Mouse (Mus musculus) kidney, embryonic 14.5 days (tissue): ENCODE measurements around the gene Pdcd6. TPM values are rescaled to one million over a fixed set of nuclear protein-coding genes. Genes with fewer than 3 reads are reported as not detected.
A peak's percentile ranks its signal among the peaks of the same experiment; 100 is the strongest.

Experiments
- ATAC-seq: fragments of 200-750 bp; cut with Nextera tagmentation; 2 replicates; pipeline ENCODE4 v1.8.0; 2017; ENCODE audit warnings: moderate number of reproducible peaks, mild to moderate bottlenecking, moderate TSS enrichment, moderate library complexity; ENCODE audit not compliant: low FRiP score, low TSS enrichment
- H3K27ac ChIP-seq: fragments of 300-500 bp; sonication (generic); 2 replicates; pipeline ENCODE4 v1.5.1; 2014; ENCODE audit warnings: low read depth, mild to moderate bottlenecking, low read length, moderate library complexity, mixed read lengths
- H3K27me3 ChIP-seq: fragments of 300-500 bp; sonication (generic); 2 replicates; pipeline ENCODE4 v1.6.1; 2014; ENCODE audit warnings: mild to moderate bottlenecking, low read length; ENCODE audit not compliant: control insufficient read depth, insufficient read depth
- H3K36me3 ChIP-seq: fragments of 300-500 bp; sonication (generic); 2 replicates; pipeline ENCODE4 v1.6.1; 2014; ENCODE audit warnings: low read length, mixed read lengths; ENCODE audit not compliant: control insufficient read depth, insufficient read depth
- H3K4me1 ChIP-seq: fragments of 300-500 bp; sonication (generic); 2 replicates; pipeline ENCODE4 v1.6.1; 2014; ENCODE audit warnings: low read length, mixed read lengths; ENCODE audit not compliant: control insufficient read depth, insufficient read depth
- H3K4me2 ChIP-seq: fragments of 300-500 bp; sonication (generic); replicated peaks from 2 replicates; pipeline ENCODE4 v1.6.1; 2014; ENCODE audit warnings: low read depth, mild to moderate bottlenecking, low read length
- H3K4me3 ChIP-seq: fragments of 300-500 bp; sonication (generic); 2 replicates; pipeline ENCODE4 v1.5.1; 2014; ENCODE audit warnings: mild to moderate bottlenecking, low read length
- H3K9ac ChIP-seq: fragments of 300-500 bp; sonication (generic); 2 replicates; pipeline ENCODE4 v1.6.1; 2014; ENCODE audit warnings: low read depth, mild to moderate bottlenecking, low read length, moderate library complexity
- H3K9me3 ChIP-seq: fragments of 300-500 bp; sonication (generic); 2 replicates; pipeline ENCODE4 v1.6.1; 2016; ENCODE audit warnings: low read length; ENCODE audit not compliant: control insufficient read depth
- WGBS: fragments of 180-500 bp; shearing (Covaris S2); extraction: QIAGEN DNeasy Blood & Tissue Kit; methylation state at CpG from one replicate; pipeline ENCODE4 v1.1.7; 2014; 5-methylcytosine and 5-hydroxymethylcytosine counted together
- polyA plus RNA-seq: library from polyadenylated mRNA; unstranded; fragments of >200 nt; fragmentation: Nextera tagmentation; extraction: Ambion mirVana; gene quantifications from 2 replicates; pipeline ENCODE4 v1.2.1, GENCODE M21; 2014

The Pdcd6 gene
- 163 and 185 TPM in 2 replicates for polyA plus RNA-seq

- peak within 1 kb of the TSS; percentile 84 for H3K9ac ChIP-seq
- peak within 1 kb of the TSS; percentile 59 for H3K4me2 ChIP-seq
- H3K27ac ChIP-seq: no peak within 1 kb of the TSS
- H3K36me3 ChIP-seq: peaks cover 27% of the 10 kb centered on the region
- H3K9me3 ChIP-seq: no peaks in the 10 kb centered on the region
- under 1% methylated on average over 32 of the region's 36 CpGs for WGBS
- H3K27me3 ChIP-seq: no peaks in the 10 kb centered on the region
- peak; percentile 100 for ATAC-seq
- no peaks in the 10 kb centered on the region for H3K4me1 ChIP-seq
- H3K4me3 ChIP-seq: peak within 1 kb of the TSS; percentile 80
Measured at GRCm38 (mm10) chr13:74317170-74317849, at the start of gene Pdcd6. TSS of gene Pdcd6 (minus strand) at chr13:74317580.

- no peak within 1 kb of the TSS for H3K9ac ChIP-seq
- no peaks in the 10 kb centered on the region for H3K9me3 ChIP-seq
- WGBS: 77% methylated on average over 8 of the region's 8 CpGs
- peaks cover 17% of the 10 kb centered on the region for H3K36me3 ChIP-seq
- no peak within 1 kb of the TSS for H3K4me2 ChIP-seq
- H3K27ac ChIP-seq: no peak within 1 kb of the TSS
- no peaks in the 10 kb centered on the region for H3K4me1 ChIP-seq
- H3K27me3 ChIP-seq: no peaks in the 10 kb centered on the region
- no peak for ATAC-seq
- no peak within 1 kb of the TSS for H3K4me3 ChIP-seq
Measured at GRCm38 (mm10) chr13:74363859-74364235, 46.5 kb upstream of the Pdcd6 start, which contains the start of gene Lrrc14b. TSS of gene Lrrc14b (minus strand) at chr13:74364005.

GRCm38 (mm10) chr13:74363176-74363858, 45.9 kb upstream of the Pdcd6 start:
- Histone ChIP-seq H3K4me2 (no peak overlapping the region), H3K36me3 (peaks cover 22% of the 10 kb centered on the region), H3K9me3 (no peaks in the 10 kb centered on the region), H3K9ac (no peak overlapping the region), H3K27me3 (no peaks in the 10 kb centered on the region), H3K4me3 (no peak overlapping the region), H3K27ac (no peak overlapping the region), H3K4me1 (no peaks in the 10 kb centered on the region)
- 0 out of 2 replicates have a peak, but pooled peaks have one; percentile 36 for ATAC-seq
- WGBS: 90% methylated on average over 13 of the region's 13 CpGs

GRCm38 (mm10) chr13:74362218-74362617, 44.8 kb upstream of the Pdcd6 start:
- WGBS: 79% methylated on average over 2 of the region's 2 CpGs
- no peak for ATAC-seq
- H3K4me3 ChIP-seq: no peak overlapping the region
- no peak overlapping the region for H3K4me2 ChIP-seq
- no peak overlapping the region for H3K9ac ChIP-seq
- H3K27me3 ChIP-seq: no peaks in the 10 kb centered on the region
- H3K9me3 ChIP-seq: no peaks in the 10 kb centered on the region
- peaks cover 32% of the 10 kb centered on the region for H3K36me3 ChIP-seq
- H3K27ac ChIP-seq: no peak overlapping the region
- H3K4me1 ChIP-seq: no peaks in the 10 kb centered on the region

GRCm38 (mm10) chr13:74356491-74356890, 39.1 kb upstream of the Pdcd6 start:
- no peaks in the 10 kb centered on the region for H3K4me1 ChIP-seq
- no peaks in the 10 kb centered on the region for H3K9me3 ChIP-seq
- no peak overlapping the region for H3K4me3 ChIP-seq
- no peak overlapping the region for H3K27ac ChIP-seq
- ATAC-seq: no peak
- 95% methylated on average over 13 of the region's 13 CpGs for WGBS
- no peaks in the 10 kb centered on the region for H3K27me3 ChIP-seq
- peaks cover 56% of the 10 kb centered on the region for H3K36me3 ChIP-seq
- no peak overlapping the region for H3K9ac ChIP-seq
- H3K4me2 ChIP-seq: no peak overlapping the region

- Histone ChIP-seq H3K4me2 (peak overlapping the region; percentile 56), H3K4me3 (peak overlapping the region; percentile 83), H3K9me3 (no peaks in the 10 kb centered on the region), H3K27ac (no peak overlapping the region), H3K36me3 (peaks cover 18% of the 10 kb centered on the region; the same call in 1 of the 2 replicates), H3K9ac (peak overlapping the region; percentile 86), H3K4me1 (peaks cover 16% of the 10 kb centered on the region; the same call in 1 of the 2 replicates), H3K27me3 (no peaks in the 10 kb centered on the region)
- no peak for ATAC-seq
- 1% methylated on average over 15 of the region's 15 CpGs for WGBS
Measured at GRCm38 (mm10) chr13:74350435-74350906, 33.1 kb upstream of the Pdcd6 start.

GRCm38 (mm10) chr13:74349566-74350434, 32.4 kb upstream of the Pdcd6 start, which contains the start of the genes Sdha and Ccdc127:
TSS of gene Sdha (minus strand) at chr13:74350280.
TSS of gene Ccdc127 (plus strand) at chr13:74350309.
- Histone ChIP-seq H3K4me1 (peaks cover 16% of the 10 kb centered on the region; the same call in 1 of the 2 replicates), H3K27me3 (no peaks in the 10 kb centered on the region), H3K36me3 (peaks cover 18% of the 10 kb centered on the region; the same call in 1 of the 2 replicates), H3K4me3 (peak within 1 kb of the TSS; percentile 83), H3K9me3 (no peaks in the 10 kb centered on the region), H3K9ac (peak within 1 kb of the TSS; percentile 86), H3K4me2 (peak within 1 kb of the TSS; percentile 56), H3K27ac (peak within 1 kb of the TSS; percentile 65)
- ATAC-seq: peak; percentile 98
- WGBS: under 1% methylated on average over 57 of the region's 57 CpGs

- H3K4me2 ChIP-seq: no peak overlapping the region
- no peaks in the 10 kb centered on the region for H3K27me3 ChIP-seq
- no peak overlapping the region for H3K27ac ChIP-seq
- H3K4me3 ChIP-seq: no peak overlapping the region
- WGBS: 47% methylated on average over 3 of the region's 3 CpGs
- H3K36me3 ChIP-seq: peaks cover 73% of the 10 kb centered on the region
- H3K4me1 ChIP-seq: no peaks in the 10 kb centered on the region
- peak; percentile 46; the same call in 1 of the 2 replicates for ATAC-seq
- no peaks in the 10 kb centered on the region for H3K9me3 ChIP-seq
- H3K9ac ChIP-seq: no peak overlapping the region
Measured at GRCm38 (mm10) chr13:74341036-74341435, 23.7 kb upstream of the Pdcd6 start.
